Mouse (Mus musculus): Measurements from ENCODE around the gene Bace2.

Gene Bace2

DNA sequence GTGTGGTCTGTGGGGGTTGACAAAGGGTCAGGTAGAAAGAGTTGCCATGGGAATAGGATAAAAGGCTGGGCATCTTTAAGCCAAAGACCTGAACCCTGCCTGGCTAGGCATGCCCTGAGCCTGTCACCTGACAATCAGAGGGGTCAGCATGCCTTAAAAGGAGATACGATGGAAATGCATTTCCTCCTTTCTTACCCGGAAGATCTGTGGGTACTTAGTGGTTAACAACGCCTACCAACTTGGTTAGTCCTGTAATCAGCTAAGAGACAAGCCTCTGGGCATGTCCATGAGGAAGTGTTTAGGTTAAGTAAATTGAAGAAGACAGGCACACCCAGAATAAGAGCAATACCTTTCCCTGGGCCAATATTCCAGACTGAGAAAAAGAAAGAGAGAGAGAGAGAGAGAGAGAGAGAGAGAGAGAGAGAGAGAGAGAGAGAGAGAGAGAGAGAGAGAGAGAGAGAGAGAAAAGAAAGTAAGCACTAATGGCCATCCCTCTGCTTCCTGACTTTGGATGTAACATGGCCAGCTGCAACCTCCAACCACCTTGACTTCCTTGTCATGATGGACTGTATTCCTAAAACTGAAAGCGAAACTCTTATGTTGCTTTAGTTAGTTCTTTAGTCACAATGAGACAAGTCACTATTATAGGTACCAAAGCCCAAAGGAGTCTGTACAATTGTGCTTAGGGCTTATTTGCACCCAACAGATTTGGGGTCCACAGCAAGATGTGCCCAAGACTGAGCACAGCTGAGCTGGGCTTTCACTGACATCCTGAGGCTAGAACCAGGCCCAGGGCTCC, 111.7 kb downstream of the Bace2 start:
- no peak for DNase-seq (ENCODE audit: low spot score in 2 of 2)

- DNase-seq (ENCODE audit: low spot score in 2 of 2) = no peak
Observed at GRCm38 (mm10) chr16:97474671-97475070, 118.1 kb downstream of the Bace2 start.

GRCm38 (mm10) chr16:97475581-97475980, 119.0 kb downstream of the Bace2 start:
- no peak for DNase-seq (ENCODE audit: low spot score in 2 of 2)

- no peak for DNase-seq (ENCODE audit: low spot score in 2 of 2)
Observed at GRCm38 (mm10) chr16:97476524-97476923, 120.0 kb downstream of the Bace2 start.

DNA sequence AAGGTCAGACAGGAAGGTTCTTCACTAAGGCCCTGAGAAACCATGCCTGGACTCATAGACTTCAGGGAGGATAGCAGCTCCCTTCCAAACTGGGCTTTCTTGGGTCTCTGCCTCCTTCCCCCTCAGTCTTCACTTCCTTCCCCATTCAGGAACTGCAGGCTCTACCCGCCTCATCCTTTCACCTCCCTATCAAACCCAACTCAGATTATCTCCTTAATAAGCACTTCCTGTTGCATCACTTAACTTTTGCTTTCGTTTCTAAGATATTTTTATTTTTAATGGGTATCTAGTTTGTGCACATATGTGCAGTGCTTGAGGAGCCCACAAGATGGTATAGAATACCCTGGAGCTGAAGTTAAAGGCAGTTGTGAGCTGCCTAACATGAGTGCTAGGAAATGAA, 122.1 kb downstream of the Bace2 start:
- no peak for DNase-seq (ENCODE audit: low spot score in 2 of 2)

GRCm38 (mm10) chr16:97492369-97492768, 135.8 kb downstream of the Bace2 start:
- DNase-seq (ENCODE audit: low spot score in 2 of 2) = no peak

Measured in right cerebral cortex, postnatal 36 days (tissue).